Mouse (Mus musculus) stomach, adult 2 months (tissue): Measurements from ENCODE around the gene Ssh2. TPM values are rescaled to one million over a fixed set of nuclear protein-coding genes. Genes with fewer than 3 reads are reported as not detected.

ENCODE experiments used
- polyA plus RNA-seq: library from polyadenylated mRNA; depleted of rRNA; stranded (reverse); fragments of >200 nt; gene quantifications from 2 replicates; pipeline ENCODE4 v1.2.3, GENCODE M21; 2012; rRNA removed

Gene Ssh2
- 1.1 and 1.4 TPM in 2 replicates for polyA plus RNA-seq

DNA sequence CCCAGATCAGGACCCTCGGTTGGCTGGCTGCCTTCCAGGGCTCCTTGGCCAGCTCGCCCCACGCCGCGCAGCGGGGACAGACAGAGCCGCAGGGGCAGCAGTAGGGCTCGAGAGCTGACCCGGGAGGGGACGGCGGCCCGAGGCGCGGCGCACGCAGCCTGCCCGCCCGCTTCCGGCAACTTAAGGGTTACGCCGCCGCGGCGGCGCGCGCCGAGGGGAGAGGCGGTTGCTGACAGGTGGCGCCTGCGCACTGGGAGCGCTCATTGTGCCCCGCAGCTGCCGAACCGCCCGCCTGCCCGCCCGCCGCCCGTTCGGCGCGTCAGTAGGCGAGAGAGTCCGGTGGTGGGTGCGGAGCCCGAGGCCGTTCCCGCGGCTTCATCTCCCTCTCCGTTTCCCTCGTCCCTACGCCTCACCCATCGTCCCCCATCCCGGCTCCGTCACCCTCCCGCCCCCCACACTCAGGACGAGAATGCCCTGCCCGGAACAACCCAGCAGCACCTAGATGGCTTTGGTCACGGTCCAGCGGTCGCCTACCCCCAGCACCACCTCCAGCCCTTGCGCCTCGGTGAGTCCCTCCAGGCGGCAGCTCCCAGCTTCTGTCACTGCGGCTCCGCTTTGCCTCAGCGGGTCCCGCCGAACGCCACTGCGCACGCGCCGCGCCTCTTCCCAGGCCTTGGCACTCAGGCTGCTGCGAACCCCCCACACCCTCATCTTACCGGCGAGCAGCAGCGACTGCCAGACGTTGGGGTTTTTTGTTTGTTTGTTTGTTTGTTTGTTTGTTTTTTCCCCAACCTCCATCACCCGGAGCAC lies at the start of gene Ssh2:
Ssh2 (plus strand) TSS at position 337 of the 810 bp plus-strand sequence.

GRCm38 (mm10) chr11:77188868-77189267 lies 27.2 kb upstream of the Ssh2 start, which contains the start of gene Efcab5:
Gene Efcab5, minus strand, starts transcription at chr11:77188968.

DNA sequence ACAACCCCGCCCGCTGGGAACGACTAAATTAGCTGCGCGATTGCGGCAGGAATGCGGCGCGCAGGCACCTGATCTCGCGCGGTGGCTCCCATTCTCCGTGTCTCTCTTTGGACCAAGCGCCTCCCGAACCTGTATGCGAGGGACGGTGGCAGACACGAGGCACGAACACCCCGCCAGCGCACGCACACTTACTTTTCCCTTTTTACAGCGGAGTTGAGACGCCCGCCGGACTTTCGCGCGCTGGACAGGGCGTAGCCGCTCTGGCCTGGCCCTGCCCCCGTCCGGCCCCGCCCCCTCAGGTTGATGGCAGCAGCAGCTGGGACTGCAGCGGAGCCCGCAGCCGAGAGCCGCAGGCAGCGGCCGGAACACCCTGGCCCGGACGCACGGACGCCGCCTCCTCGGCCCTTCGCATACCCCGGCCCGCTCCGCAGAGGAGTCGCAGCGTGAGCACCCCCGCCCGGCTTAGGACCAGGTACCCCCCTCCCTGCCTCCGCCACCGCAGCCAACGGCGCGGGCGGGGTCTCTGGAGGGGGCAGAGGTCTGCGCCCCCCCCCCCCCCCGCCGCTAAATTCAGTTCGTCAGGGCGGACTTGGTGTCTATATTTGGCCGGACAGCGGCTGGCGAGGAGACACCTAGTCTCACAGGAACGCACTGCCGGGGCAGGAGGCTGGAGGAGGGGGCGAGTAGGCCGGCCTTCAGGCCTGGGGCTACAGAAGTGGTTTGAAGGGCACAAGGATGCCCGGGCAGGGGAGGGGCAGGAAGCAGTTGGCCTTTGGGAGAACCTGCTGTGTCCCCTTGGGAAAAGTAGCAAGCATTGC lies 246.4 kb downstream of the Ssh2 start, which contains the start of gene Coro6:
Coro6 (plus strand) TSS at position 129 of the 818 bp plus-strand sequence.

DNA sequence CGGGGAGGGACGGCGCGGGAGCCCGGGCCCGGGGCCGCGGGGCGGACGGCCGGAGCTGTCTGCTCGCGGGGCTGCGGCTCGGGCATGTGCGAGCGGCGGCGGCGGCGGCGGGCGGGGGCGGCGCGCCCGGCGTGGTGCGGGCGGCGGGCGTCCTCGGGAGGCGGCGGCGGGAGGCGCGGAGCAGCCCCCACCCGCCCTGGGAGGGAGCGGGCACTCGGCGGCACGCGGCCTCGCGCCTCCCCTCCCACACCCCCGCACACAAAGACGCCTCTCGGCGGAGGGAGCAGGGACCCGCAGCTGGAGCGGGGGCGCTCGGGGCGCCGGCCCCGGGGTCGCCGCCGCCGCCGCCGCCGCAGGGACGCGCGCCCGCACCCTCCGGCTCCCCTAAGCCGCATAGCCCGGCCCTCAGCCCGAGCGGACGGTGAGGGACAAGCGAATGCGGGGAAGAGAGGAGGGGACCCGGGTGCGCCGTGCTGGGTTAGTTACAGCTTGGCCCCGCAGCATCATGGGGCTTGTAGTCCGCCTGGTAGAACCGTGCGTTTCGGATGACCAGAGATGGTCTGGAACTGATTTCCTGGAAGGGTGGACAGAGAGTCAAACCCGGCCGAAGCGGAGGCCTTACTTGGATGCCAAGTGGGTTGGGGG lies 273.6 kb downstream of the Ssh2 start, which contains the start of gene Ankrd13b:
Ankrd13b (minus strand) TSS at position 88 of the 645 bp plus-strand sequence.

DNA sequence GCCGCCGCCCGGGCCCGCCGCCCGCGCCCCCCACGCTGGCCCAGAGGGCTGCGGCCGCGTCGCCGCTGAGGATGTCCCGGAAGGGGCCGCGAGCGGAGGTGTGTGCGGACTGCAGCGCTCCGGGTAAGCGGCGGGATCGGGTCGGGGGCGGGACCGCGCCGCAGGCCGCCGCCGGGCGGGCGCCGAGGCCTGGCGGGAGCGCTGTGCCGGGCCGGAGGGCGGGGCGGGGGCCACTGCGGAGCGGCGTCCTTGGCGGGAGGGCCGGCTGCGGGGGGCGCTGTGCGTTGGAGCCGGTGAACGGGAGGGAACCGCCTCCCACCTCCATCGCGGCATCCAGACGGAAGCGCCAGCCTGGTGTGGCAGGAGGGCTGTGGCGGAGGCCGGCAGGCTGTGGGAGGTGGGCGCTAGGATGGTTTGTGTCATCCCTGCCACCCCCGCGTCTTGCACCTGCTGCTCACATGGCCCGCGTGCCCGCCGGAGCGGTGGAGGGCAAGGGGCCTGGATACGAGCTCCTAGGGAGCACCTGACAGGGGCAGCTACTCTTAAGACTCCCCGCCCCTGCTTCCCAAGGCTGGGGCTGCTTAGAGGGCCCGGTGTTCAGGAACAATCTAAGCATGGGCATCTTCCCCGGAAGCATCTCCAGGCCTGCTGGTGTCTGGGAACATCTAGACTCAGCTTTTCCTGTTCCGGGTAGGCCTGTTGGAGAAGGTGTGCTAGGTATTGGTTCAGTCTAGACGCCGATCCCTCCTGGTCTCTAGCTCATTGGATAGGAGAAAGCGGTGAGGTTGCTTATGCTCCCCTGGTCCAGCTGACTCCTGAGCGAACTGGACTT lies 277.6 kb downstream of the Ssh2 start, which contains the start of gene Git1:
Git1 (plus strand) TSS at position 51 of the 832 bp plus-strand sequence.

Other genes starting within 250 kb of the Ssh2 start
- 0.22 and 0.79 TPM in 2 replicates for gene Slc6a4, start 217.7 kb upstream of the Ssh2 start, polyA plus RNA-seq
- 0.14 and 0.19 TPM in 2 replicates for gene Nsrp1, start 137.9 kb upstream of the Ssh2 start, polyA plus RNA-seq
- not detected in 2 replicates for gene Efcab5, start 27.3 kb upstream of the Ssh2 start, polyA plus RNA-seq
- 3.1 and 5.0 TPM in 2 replicates for gene Coro6, start 246.1 kb downstream of the Ssh2 start, polyA plus RNA-seq